Mouse (Mus musculus): ENCODE measurements around the gene Gm45711.
"Not testable (repeated sequence)": the region's sequence is repeated elsewhere in the genome, so short reads cannot be mapped to it uniquely, and the experiment has no call there.

Gm45711 gene

DNA sequence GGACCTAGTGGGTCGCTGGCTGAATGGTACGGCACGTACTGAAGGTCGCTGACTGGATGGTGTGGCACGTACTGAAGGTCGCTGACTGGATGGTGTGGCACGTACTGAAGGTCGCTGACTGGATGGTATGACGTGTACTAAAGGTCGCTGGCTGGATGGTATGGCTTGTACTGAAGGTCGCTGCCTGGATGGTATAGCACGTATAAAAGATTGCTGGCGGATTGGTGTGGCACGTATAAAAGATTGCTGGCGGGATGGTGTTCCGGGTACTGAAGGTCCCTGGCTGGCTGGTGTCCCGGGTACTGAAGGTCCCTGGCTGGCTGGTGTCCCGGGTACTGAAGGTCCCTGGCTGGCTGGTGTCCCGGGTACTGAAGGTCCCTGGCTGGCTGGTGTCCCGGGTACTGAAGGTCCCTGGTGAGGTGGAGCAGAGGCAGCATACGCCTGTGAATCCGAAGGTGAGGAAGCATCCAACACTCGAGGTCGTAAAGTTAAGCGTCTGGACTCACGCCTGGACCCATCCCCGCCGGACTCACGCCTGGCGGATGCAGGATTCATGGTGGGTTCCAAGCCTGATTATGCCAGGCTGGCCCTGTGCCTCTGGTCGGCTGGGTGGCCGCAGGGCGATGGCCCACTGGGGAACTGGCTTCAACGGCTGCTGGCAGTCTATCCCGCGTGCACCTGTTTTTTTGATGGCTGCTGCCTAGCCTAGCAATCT is at the start of gene Gm45711, which contains the start of gene Cmtm1:
Gene Gm45711 (minus strand): TSS at position 641 of the 715 bp plus-strand sequence.
Gene Cmtm1 (minus strand): TSS at position 705 of the 715 bp plus-strand sequence.
- DNase-seq = not testable (repeated sequence)

DNA sequence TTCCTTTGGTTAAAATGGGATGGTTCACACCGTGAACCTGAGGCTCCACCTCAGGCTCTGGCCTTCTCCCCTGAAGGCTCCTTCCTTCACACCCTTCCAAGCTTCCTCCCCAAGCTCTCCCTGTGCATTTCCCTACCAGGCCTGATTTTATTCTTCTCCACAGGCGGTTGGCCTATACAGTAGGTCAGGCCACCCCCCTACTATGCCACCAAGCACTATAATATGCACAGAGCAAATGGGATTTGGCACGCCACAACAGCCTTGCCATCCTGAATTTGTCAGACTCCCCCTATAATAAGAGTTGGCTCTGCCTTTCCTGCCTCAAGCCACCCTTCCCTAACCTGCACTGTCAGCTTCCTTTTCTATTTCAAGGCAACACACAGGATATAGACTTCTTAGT is 48.8 kb upstream of the Gm45711 start:
- DNase-seq = no peak

GRCm38 (mm10) chr8:104354504-104354903 is 44.6 kb upstream of the Gm45711 start:
- DNase-seq = no peak

GRCm38 (mm10) chr8:104353186-104353585 is 43.3 kb upstream of the Gm45711 start:
- DNase-seq = no peak

DNA sequence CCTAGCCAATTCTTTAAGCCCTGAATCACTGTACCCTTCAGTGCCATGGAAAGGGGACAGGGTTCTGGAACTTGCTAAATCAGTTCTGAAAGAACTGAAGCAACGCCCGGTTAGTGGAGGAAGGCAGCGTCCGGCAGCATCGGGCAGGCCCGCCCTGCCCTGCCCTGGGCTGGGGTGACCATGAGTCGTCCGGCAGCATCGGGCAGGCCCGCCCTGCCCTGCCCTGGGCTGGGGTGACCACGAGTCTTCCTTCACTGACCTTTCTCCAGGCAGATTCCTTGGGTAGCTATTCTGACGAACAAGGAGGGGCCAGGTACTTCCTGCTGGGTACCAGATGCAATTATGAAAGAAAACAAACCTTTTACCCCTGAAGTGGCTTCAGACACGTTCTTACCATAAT is 40.2 kb upstream of the Gm45711 start:
- DNase-seq = no peak

DNA sequence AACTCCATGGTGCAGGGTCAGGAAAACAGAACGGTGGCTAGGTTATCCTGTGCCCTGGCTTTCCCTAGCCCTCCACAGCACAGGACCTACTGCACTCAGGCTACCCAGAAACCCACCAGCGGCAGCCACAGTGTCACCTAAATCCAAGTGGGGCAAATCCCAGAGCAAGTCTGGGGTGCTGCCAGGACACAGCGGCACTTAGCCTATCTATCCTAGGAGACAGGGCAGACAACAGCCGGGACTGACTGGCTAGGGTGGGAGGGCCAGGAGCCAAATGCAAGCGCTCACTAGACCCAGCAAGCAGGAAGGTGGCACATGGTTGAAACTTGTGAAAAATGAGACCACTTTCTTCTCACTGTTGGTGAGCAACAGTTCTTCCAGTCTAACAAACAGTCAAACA is 39.1 kb upstream of the Gm45711 start:
- DNase-seq = no peak

GRCm38 (mm10) chr8:104346706-104347105 is 36.8 kb upstream of the Gm45711 start:
- DNase-seq = no peak

DNA sequence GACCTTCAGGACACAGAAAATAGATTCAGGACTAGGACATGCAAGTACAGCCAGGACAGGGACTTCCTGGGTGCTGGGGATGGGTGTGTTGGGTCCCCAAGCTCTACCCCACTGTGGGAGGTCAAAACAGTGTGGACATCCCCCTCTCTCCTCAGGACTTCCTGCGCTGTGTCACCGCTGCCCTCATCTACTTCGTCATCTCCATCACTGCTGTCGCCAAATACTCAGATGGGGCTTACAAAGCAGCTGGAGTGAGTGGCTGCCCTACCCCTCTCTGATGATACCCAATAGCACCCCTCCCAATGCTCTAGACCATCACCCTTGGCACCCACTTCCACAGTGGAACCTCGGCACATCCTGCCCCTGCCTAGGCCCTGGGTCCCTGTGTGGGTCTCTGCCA is 34.7 kb upstream of the Gm45711 start:
- DNase-seq = no peak

- DNase-seq = peak; percentile 85
Observed at GRCm38 (mm10) chr8:104343957-104344356, 34.1 kb upstream of the Gm45711 start.

DNA sequence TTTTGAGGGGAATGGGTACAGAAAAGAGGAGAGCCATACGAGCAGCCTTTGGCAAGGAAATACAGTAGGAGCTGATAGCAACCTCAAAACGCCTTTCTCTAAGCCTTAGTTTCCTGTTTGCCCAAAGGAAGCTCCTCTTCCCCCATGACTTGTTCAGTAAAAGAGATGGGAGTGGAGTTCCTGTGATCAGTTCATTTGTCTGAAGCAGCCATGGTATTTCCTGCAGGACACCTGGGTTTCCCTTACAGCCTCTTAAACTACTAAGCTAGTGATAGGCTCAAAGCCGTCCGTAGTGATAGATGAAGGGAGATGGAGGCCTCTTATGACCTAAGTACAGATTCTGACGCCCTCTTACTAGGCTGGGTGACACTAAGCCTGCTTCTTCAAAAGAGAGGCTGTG is 32.5 kb upstream of the Gm45711 start:
- DNase-seq = no peak

GRCm38 (mm10) chr8:104341678-104342077 is 31.8 kb upstream of the Gm45711 start:
- DNase-seq = no peak

DNA sequence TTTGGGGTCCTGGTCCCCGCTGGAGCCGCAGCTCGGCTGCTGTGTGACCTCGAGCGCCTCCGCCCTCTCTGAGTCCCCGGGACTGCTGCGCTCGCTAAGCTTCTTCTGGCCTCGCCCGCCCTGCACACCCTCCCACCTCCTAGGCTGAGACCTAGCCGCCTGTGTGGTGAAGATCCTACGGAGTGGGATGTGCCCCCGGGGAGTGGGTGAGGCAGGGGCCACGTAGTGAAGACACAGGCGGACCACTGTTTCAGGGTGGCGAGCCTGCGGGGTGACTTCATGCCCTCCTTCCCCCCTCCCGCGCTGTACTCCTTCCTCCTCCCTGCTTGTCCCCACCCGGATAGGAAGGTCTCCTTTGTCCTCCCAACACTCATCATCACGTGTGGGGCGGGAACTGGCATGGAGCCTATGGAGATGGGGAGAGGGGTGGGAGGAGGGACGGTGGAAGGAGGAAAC is 31.3 kb upstream of the Gm45711 start:
- peak; percentile 58 for DNase-seq

DNA sequence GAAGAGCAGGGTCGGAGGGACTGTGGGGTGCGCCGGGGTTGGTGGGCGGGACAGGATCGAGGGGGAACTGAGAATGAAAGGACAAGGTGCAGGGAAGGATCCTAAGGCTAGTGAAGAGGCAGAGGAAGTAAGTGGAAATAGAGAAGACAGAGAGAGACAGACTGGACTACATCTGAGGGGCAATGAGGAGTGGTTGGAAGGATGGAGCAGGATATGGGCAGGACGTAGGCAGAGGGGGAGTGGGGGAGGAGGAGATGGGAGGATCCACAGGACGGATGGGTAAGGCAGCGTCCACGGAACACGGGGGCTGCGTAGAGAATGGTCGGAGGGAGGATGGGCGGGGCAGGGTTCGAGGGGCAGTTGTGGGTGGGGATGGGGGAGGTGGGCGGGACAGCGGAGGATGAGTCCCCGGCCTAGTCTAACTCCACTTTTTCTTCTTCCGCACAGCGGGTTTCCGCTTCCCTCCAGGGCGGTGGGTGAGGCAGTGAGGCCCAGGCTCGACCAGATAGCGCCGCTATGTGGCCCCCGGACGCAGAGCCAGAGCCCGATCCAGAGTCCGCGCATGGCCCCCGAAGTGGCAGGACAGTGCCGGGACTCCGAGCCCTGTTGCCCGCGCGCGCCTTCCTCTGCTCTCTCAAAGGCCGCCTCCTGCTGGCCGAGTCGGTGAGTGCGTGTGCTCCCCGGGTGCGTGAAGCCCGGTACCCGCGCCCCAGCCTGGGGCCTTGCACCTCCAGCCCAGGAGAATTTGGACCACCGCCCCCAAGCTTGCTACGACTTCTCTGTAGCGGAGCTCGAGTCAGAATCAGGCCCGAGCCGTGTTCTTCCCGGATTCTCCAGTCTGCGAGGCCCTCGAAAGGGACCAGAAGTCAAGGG is 30.6 kb upstream of the Gm45711 start:
- DNase-seq = peak; percentile 74

GRCm38 (mm10) chr8:104339983-104340232 is 30.0 kb upstream of the Gm45711 start:
- no peak for DNase-seq

- no peak for DNase-seq
Observed at GRCm38 (mm10) chr8:104339229-104339982, 29.5 kb upstream of the Gm45711 start, which contains the start of gene Cmtm3. Gene Cmtm3, plus strand, starts transcription at chr8:104339410.

DNA sequence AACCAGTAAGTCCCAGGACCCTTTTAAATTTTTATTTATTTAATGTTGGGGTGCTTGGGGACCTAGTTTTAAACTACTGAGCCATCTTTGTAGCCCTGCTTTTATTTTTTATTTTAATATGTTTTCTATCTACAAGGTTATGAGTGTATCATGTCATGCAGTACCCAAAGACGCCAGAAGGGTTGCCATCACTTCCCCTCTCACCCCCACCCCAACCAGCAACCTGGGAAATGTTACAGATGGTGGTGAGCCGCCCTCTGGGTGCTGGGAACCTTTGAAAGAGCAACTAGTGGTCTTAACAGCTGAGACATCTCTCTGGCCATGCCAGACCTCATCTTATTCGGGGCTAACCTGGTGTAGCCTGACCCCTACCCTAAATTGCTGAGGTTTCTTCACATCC is 28.0 kb upstream of the Gm45711 start:
- no peak for DNase-seq

DNA sequence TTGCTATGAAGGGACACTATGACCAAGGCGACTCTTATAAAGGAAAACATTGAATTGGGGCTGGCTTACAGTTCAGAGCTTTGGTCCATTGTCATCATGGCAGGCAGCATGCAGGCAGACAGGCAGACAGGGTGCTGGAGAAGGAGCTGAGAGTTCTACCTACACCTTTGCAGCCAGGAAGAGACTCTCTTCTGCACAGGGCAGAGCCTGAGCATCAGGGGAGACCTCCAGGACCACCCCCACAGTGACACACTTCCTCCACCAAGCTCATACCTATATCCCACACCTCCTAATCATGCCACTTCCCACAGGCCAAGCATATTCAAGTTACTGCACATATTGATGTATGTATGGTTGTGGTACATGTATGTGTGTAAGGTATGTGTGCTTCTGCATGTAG is 26.9 kb upstream of the Gm45711 start:
- DNase-seq = no peak

- no peak for DNase-seq
Observed at GRCm38 (mm10) chr8:104334196-104334595, 24.3 kb upstream of the Gm45711 start.

- no peak for DNase-seq
Observed at GRCm38 (mm10) chr8:104333786-104334185, 23.9 kb upstream of the Gm45711 start.

- DNase-seq = no peak
Observed at GRCm38 (mm10) chr8:104332665-104333631, 23.1 kb upstream of the Gm45711 start.

DNA sequence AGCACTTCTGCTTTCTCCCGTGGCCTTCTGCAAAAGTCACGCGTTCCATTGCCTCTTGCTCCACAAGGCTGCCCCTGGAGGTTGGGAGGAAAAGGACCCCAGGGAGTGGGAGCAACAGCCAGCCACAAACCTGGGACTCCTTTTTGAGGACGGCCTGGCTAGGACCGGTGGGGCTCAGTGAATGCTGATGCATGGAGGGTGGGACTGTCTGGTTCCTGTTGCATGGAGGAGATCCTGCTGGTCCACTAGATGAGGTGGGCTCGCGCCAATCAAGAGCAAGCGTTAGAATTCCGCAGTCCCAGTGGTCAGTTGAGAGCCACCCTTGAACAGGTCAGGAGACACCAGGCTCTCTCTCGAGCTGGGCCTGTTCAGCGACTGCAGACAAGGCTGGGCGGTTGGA is 12.0 kb upstream of the Gm45711 start, which contains the start of gene Cmtm2b:
Gene Cmtm2b (plus strand): TSS at position 301 of the 400 bp plus-strand sequence.
- not testable (repeated sequence) for DNase-seq

DNA sequence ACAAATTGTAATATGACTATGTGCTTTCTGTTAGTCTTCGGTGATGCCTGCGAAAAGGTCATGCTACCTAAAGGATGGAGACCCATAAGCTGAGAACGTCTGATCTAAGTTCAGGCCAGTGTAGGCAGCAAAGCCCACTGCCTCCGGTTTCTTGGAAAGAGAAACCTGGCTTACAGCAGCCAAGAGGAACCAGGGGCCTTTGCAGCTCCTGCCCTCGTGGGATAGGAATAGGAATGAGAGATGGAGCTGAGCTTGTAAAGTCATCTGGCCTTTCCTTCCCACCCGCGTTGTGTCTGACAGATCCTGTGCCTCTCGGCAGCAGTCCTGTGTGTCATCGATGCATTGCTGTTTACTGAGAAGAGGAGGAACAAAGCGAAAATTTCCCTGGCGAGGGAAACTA is 11.4 kb upstream of the Gm45711 start, which contains the start of gene Gm11020:
Gene Gm11020 (plus strand): TSS at position 301 of the 400 bp plus-strand sequence.
- not testable (repeated sequence) for DNase-seq

Data from liver (tissue).